Mouse (Mus musculus): ENCODE results near the gene Tifa. TPM values are rescaled to one million over a fixed set of nuclear protein-coding genes. Genes with fewer than 3 reads are reported as not detected.

The Tifa gene
- polyA plus RNA-seq, 1 experiment from 2014 or later, result 27.4 TPM

GRCm38 (mm10) chr3:127757886-127758301 is 31.7 kb upstream of the Tifa start:
- Histone ChIP-seq H3K4me2 (ENCODE audit: low read depth, low read length) (no peak overlapping the region), H3K27me3 (replicated peaks; ENCODE audit: control insufficient read depth, insufficient read depth, low read length) (no peaks in the 10 kb centered on the region), H3K9ac (ENCODE audit: low read depth, low read length) (no peak overlapping the region), H3K9me3 (ENCODE audit: control insufficient read depth, low read length) (no peaks in the 10 kb centered on the region), H3K4me1 (ENCODE audit: control insufficient read depth, insufficient read depth, low read length) (no peaks in the 10 kb centered on the region), H3K36me3 (ENCODE audit: control insufficient read depth, insufficient read depth, low read length) (no peaks in the 10 kb centered on the region), H3K27ac (ENCODE audit: low read length) (no peak overlapping the region), H3K4me3 (ENCODE audit: low read length) (no peak overlapping the region)
- no peak for ATAC-seq

DNA sequence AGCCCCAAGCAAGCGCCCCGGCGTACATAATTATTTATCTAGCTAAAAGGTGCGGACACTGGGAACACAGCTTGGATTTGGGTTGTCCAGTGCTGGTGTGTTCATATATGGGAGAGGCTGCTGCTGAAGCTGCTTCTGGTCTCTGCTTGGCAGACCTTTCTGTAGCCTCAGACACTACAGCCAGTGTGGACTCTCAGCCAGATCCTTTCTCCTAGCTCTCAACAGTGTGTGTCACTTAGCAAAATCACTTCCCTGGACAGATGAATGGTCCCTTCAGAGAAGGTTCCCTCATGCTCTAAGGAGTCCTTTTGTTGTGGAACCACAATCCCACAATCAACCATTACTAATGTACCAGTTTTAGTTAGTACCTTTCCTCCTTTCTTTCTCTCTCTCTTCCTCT is 30.8 kb upstream of the Tifa start:
- Histone ChIP-seq H3K27me3 (replicated peaks; ENCODE audit: control insufficient read depth, insufficient read depth, low read length) (no peaks in the 10 kb centered on the region), H3K4me1 (ENCODE audit: control insufficient read depth, insufficient read depth, low read length) (no peaks in the 10 kb centered on the region), H3K4me3 (ENCODE audit: low read length) (no peak overlapping the region), H3K9ac (ENCODE audit: low read depth, low read length) (no peak overlapping the region), H3K36me3 (ENCODE audit: control insufficient read depth, insufficient read depth, low read length) (no peaks in the 10 kb centered on the region), H3K27ac (ENCODE audit: low read length) (no peak overlapping the region), H3K4me2 (ENCODE audit: low read depth, low read length) (no peak overlapping the region), H3K9me3 (ENCODE audit: control insufficient read depth, low read length) (no peaks in the 10 kb centered on the region)
- no peak for ATAC-seq
- WGBS, result 56% methylated on average over 4 of the region's 4 CpGs

GRCm38 (mm10) chr3:127759212-127759611 is 30.4 kb upstream of the Tifa start:
- WGBS, result 19% methylated on average over 8 of the region's 8 CpGs
- no peak overlapping the region for H3K4me3 ChIP-seq (ENCODE audit: low read length)
- no peaks in the 10 kb centered on the region for H3K27me3 ChIP-seq (replicated peaks; ENCODE audit: control insufficient read depth, insufficient read depth, low read length)
- H3K9ac ChIP-seq (ENCODE audit: low read depth, low read length), result no peak overlapping the region
- no peaks in the 10 kb centered on the region for H3K36me3 ChIP-seq (ENCODE audit: control insufficient read depth, insufficient read depth, low read length)
- no peaks in the 10 kb centered on the region for H3K9me3 ChIP-seq (ENCODE audit: control insufficient read depth, low read length)
- ATAC-seq, result no peak
- H3K27ac ChIP-seq (ENCODE audit: low read length), result no peak overlapping the region
- H3K4me2 ChIP-seq (ENCODE audit: low read depth, low read length), result no peak overlapping the region
- H3K4me1 ChIP-seq (ENCODE audit: control insufficient read depth, insufficient read depth, low read length), result no peaks in the 10 kb centered on the region

DNA sequence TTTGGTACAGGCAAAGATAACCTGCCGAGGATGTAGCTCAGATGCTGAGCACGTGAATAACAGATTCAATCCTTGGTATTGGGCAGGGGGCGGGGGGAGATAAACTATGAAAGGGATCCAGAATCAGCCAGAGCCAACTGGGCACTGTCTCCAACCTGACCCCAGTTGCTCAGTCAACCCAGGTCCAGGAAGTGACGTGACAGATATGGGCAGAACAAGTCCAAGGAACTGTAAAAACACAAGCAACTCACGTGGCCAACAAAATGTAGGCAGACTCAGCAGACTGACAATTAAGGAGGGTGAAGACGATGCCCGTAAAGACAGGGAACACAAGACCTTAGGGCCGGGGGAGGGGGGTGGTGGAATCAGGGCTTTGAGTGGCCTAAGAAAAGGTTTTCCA is 27.2 kb upstream of the Tifa start:
- 69% methylated on average over 8 of the region's 8 CpGs for WGBS
- Histone ChIP-seq H3K36me3 (ENCODE audit: control insufficient read depth, insufficient read depth, low read length) (no peaks in the 10 kb centered on the region), H3K4me1 (ENCODE audit: control insufficient read depth, insufficient read depth, low read length) (no peaks in the 10 kb centered on the region), H3K4me2 (ENCODE audit: low read depth, low read length) (no peak overlapping the region), H3K27me3 (replicated peaks; ENCODE audit: control insufficient read depth, insufficient read depth, low read length) (no peaks in the 10 kb centered on the region), H3K9ac (ENCODE audit: low read depth, low read length) (no peak overlapping the region), H3K4me3 (ENCODE audit: low read length) (no peak overlapping the region), H3K27ac (ENCODE audit: low read length) (no peak overlapping the region), H3K9me3 (ENCODE audit: control insufficient read depth, low read length) (no peaks in the 10 kb centered on the region)
- no peak for ATAC-seq

- Histone ChIP-seq H3K27me3 (replicated peaks; ENCODE audit: control insufficient read depth, insufficient read depth, low read length) (no peaks in the 10 kb centered on the region), H3K9me3 (ENCODE audit: control insufficient read depth, low read length) (no peaks in the 10 kb centered on the region), H3K4me3 (ENCODE audit: low read length) (no peak overlapping the region), H3K4me1 (ENCODE audit: control insufficient read depth, insufficient read depth, low read length) (no peaks in the 10 kb centered on the region), H3K36me3 (ENCODE audit: control insufficient read depth, insufficient read depth, low read length) (no peaks in the 10 kb centered on the region), H3K9ac (ENCODE audit: low read depth, low read length) (no peak overlapping the region), H3K27ac (ENCODE audit: low read length) (no peak overlapping the region), H3K4me2 (ENCODE audit: low read depth, low read length) (no peak overlapping the region)
- WGBS, result 20% methylated on average over 7 of the region's 7 CpGs
- ATAC-seq, result peak; percentile 63; the same call in 1 of the 2 replicates
These were observed 26.5 kb upstream of the Tifa start for GRCm38 (mm10) chr3:127763076-127763612.

DNA sequence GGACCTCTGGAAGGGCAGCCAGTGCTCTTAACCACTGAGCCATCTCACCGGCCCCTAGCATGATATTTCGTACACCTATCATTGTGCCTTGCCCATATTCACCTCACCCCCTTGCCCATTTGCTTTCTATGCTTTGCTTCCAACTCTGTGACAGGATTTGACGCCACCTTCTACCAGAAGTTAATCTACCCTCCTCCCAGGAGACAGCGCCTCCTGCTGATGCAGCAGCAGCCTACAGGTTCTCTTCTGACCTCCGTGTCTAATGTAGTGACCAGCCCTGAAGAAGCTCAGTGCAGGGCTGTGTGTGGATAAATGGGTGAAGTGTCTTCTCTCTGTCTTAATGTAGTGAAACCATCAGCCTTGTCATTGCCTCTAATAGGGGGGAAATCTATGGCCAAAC is 25.1 kb upstream of the Tifa start:
- no peak overlapping the region for H3K27ac ChIP-seq (ENCODE audit: low read length)
- H3K4me2 ChIP-seq (ENCODE audit: low read depth, low read length), result no peak overlapping the region
- H3K9me3 ChIP-seq (ENCODE audit: control insufficient read depth, low read length), result no peaks in the 10 kb centered on the region
- no peak for ATAC-seq
- H3K4me1 ChIP-seq (ENCODE audit: control insufficient read depth, insufficient read depth, low read length), result no peaks in the 10 kb centered on the region
- H3K4me3 ChIP-seq (ENCODE audit: low read length), result no peak overlapping the region
- WGBS, result 63% methylated on average over 5 of the region's 5 CpGs
- H3K9ac ChIP-seq (ENCODE audit: low read depth, low read length), result no peak overlapping the region
- no peaks in the 10 kb centered on the region for H3K36me3 ChIP-seq (ENCODE audit: control insufficient read depth, insufficient read depth, low read length)
- no peaks in the 10 kb centered on the region for H3K27me3 ChIP-seq (replicated peaks; ENCODE audit: control insufficient read depth, insufficient read depth, low read length)

- ATAC-seq, result no peak
- WGBS, result 72% methylated on average over 3 of the region's 3 CpGs
- Histone ChIP-seq H3K27me3 (replicated peaks; ENCODE audit: control insufficient read depth, insufficient read depth, low read length) (no peaks in the 10 kb centered on the region), H3K4me2 (ENCODE audit: low read depth, low read length) (no peak overlapping the region), H3K4me3 (ENCODE audit: low read length) (no peak overlapping the region), H3K4me1 (ENCODE audit: control insufficient read depth, insufficient read depth, low read length) (no peaks in the 10 kb centered on the region), H3K27ac (ENCODE audit: low read length) (no peak overlapping the region), H3K36me3 (ENCODE audit: control insufficient read depth, insufficient read depth, low read length) (no peaks in the 10 kb centered on the region), H3K9ac (ENCODE audit: low read depth, low read length) (no peak overlapping the region), H3K9me3 (ENCODE audit: control insufficient read depth, low read length) (no peaks in the 10 kb centered on the region)
These were observed 23.6 kb upstream of the Tifa start for GRCm38 (mm10) chr3:127765971-127766370.

GRCm38 (mm10) chr3:127769146-127769545 is 20.5 kb upstream of the Tifa start:
- Histone ChIP-seq H3K36me3 (ENCODE audit: control insufficient read depth, insufficient read depth, low read length) (no peaks in the 10 kb centered on the region), H3K4me2 (ENCODE audit: low read depth, low read length) (no peak overlapping the region), H3K27me3 (replicated peaks; ENCODE audit: control insufficient read depth, insufficient read depth, low read length) (no peaks in the 10 kb centered on the region), H3K4me1 (ENCODE audit: control insufficient read depth, insufficient read depth, low read length) (no peaks in the 10 kb centered on the region), H3K9ac (ENCODE audit: low read depth, low read length) (no peak overlapping the region), H3K9me3 (ENCODE audit: control insufficient read depth, low read length) (no peaks in the 10 kb centered on the region), H3K27ac (ENCODE audit: low read length) (no peak overlapping the region), H3K4me3 (ENCODE audit: low read length) (no peak overlapping the region)
- ATAC-seq, result no peak
- 85% methylated on average over 11 of the region's 11 CpGs for WGBS

GRCm38 (mm10) chr3:127780021-127780644 is 9.5 kb upstream of the Tifa start, which contains the start of gene Alpk1:
Gene Alpk1, minus strand, starts transcription at chr3:127780527.
- Histone ChIP-seq H3K4me3 (ENCODE audit: low read length) (peak within 1 kb of the TSS; percentile 59), H3K9ac (ENCODE audit: low read depth, low read length) (peak within 1 kb of the TSS; percentile 68), H3K9me3 (ENCODE audit: control insufficient read depth, low read length) (no peaks in the 10 kb centered on the region), H3K36me3 (ENCODE audit: control insufficient read depth, insufficient read depth, low read length) (no peaks in the 10 kb centered on the region), H3K4me2 (ENCODE audit: low read depth, low read length) (peak within 1 kb of the TSS; percentile 64), H3K4me1 (ENCODE audit: control insufficient read depth, insufficient read depth, low read length) (no peaks in the 10 kb centered on the region), H3K27ac (ENCODE audit: low read length) (peak within 1 kb of the TSS; percentile 80), H3K27me3 (replicated peaks; ENCODE audit: control insufficient read depth, insufficient read depth, low read length) (no peaks in the 10 kb centered on the region)
- peak; percentile 94 for ATAC-seq
- WGBS, result 1% methylated on average over 24 of the region's 24 CpGs

- H3K4me3 ChIP-seq (ENCODE audit: low read length), result no peak overlapping the region
- H3K27ac ChIP-seq (ENCODE audit: low read length), result no peak overlapping the region
- no peaks in the 10 kb centered on the region for H3K27me3 ChIP-seq (replicated peaks; ENCODE audit: control insufficient read depth, insufficient read depth, low read length)
- 89% methylated on average over 9 of the region's 9 CpGs for WGBS
- no peak overlapping the region for H3K4me2 ChIP-seq (ENCODE audit: low read depth, low read length)
- H3K4me1 ChIP-seq (ENCODE audit: control insufficient read depth, insufficient read depth, low read length), result no peaks in the 10 kb centered on the region
- no peak overlapping the region for H3K9ac ChIP-seq (ENCODE audit: low read depth, low read length)
- no peaks in the 10 kb centered on the region for H3K9me3 ChIP-seq (ENCODE audit: control insufficient read depth, low read length)
- ATAC-seq, result no peak
- no peaks in the 10 kb centered on the region for H3K36me3 ChIP-seq (ENCODE audit: control insufficient read depth, insufficient read depth, low read length)
These were observed 8.7 kb upstream of the Tifa start for GRCm38 (mm10) chr3:127780921-127781320.

Data from intestine, embryonic 16.5 days (tissue).